Mouse (Mus musculus): ENCODE data around the gene Trpm3. TPM values are rescaled to one million over a fixed set of nuclear protein-coding genes. Genes with fewer than 3 reads are reported as not detected.
A peak's percentile ranks its signal among the peaks of the same experiment; 100 is the strongest.

Trpm3 gene
- polyA plus RNA-seq, 1 experiment from 2014 or later: 1.1 TPM

- no peak overlapping the region for H3K4me2 ChIP-seq
- H3K9me3 ChIP-seq: no peaks in the 10 kb centered on the region
- H3K36me3 ChIP-seq: no peaks in the 10 kb centered on the region
- no peak overlapping the region for H3K9ac ChIP-seq
- no peak overlapping the region for H3K4me3 ChIP-seq
- no peaks in the 10 kb centered on the region for H3K4me1 ChIP-seq
- ATAC-seq (ENCODE audit: borderline replicate concordance, extremely low read depth, low FRiP score, low TSS enrichment): peak; percentile 95
- peak overlapping the region; percentile 70 for H3K27ac ChIP-seq
- WGBS: 44% methylated on average over 6 of the region's 6 CpGs
- H3K27me3 ChIP-seq: no peaks in the 10 kb centered on the region
Observed at GRCm38 (mm10) chr19:22615367-22615766, 476.5 kb downstream of the Trpm3 start.

DNA sequence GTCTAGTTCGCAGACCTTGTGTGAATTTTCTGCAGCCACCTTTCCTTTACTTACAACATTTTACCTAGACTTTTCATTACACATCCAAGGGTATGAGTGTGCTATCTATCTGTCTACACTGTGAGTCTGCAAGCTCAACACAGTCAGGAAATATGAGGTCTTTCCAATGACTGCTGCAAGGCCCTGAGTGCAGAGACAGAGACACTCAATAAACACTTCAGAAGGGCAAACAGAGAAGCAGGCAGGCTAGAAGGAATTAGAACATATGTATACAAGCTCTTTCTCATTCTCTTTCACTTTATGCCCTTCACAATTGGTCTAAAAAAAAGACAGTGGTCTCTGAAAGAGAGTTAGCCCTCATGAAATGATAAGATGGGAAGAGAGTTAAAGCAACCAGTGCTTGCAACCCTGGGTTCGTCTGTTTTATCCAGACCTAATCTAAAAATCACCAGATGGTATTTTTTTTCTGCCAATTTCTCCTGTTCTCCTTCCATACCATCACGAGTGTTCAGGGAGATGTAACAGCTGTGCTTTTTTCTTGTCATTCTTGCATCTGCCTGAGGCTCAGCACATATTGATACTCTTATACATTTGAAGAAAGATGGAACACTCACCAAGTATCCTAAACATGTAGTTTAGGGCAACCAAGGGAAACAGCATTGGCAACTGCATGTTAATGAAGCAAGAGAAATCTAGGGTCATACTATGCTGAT lies 486.1 kb downstream of the Trpm3 start:
- WGBS: 33% methylated on average over 3 of the region's 3 CpGs
- H3K27ac ChIP-seq: peak overlapping the region; percentile 59; the same call in 1 of the 2 replicates
- ATAC-seq (ENCODE audit: borderline replicate concordance, extremely low read depth, low FRiP score, low TSS enrichment): peak; percentile 83

DNA sequence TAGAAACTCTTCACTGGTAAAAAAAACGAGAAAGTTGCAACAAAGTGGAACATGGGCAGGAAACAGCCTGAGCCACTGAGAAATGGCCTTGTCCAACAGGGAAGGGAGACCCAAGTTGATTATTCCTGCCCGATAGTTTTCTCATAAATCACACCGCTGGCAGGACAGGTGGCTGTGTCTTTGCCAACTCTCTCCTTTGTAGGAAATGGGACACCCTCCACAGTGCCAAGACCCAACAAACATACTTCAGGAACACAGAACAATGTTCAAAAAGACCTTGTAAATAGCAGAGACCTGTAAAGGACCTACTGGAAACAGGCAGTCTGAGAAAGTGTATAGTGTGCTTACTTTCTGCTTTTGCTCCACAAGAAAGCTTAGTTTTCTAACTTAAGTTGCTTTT lies 490.0 kb downstream of the Trpm3 start:
- Histone ChIP-seq H3K4me1 (0 out of 2 replicates have a peak, but pooled peaks cover 5% of the 10 kb centered on the region), H3K9ac (no peak overlapping the region), H3K4me3 (no peak overlapping the region), H3K4me2 (no peak overlapping the region), H3K9me3 (no peaks in the 10 kb centered on the region), H3K36me3 (no peaks in the 10 kb centered on the region), H3K27ac (no peak overlapping the region), H3K27me3 (no peaks in the 10 kb centered on the region)
- no peak for ATAC-seq (ENCODE audit: borderline replicate concordance, extremely low read depth, low FRiP score, low TSS enrichment)
- 68% methylated on average over 3 of the region's 3 CpGs for WGBS

More for the DNA sequence above, 486.1 kb downstream of the Trpm3 start:
- Histone ChIP-seq H3K9ac (no peak overlapping the region), H3K36me3 (no peaks in the 10 kb centered on the region), H3K27me3 (no peaks in the 10 kb centered on the region), H3K4me1 (0 out of 2 replicates have a peak, but pooled peaks cover 5% of the 10 kb centered on the region), H3K9me3 (no peaks in the 10 kb centered on the region), H3K4me3 (no peak overlapping the region), H3K4me2 (no peak overlapping the region)

- no peak for ATAC-seq (ENCODE audit: borderline replicate concordance, extremely low read depth, low FRiP score, low TSS enrichment)
- H3K27me3 ChIP-seq: no peaks in the 10 kb centered on the region
- H3K27ac ChIP-seq: no peak overlapping the region
- H3K36me3 ChIP-seq: no peaks in the 10 kb centered on the region
- WGBS: 66% methylated on average over 6 of the region's 6 CpGs
- no peaks in the 10 kb centered on the region for H3K4me1 ChIP-seq
- no peak overlapping the region for H3K9ac ChIP-seq
- no peak overlapping the region for H3K4me3 ChIP-seq
- H3K4me2 ChIP-seq: no peak overlapping the region
- no peaks in the 10 kb centered on the region for H3K9me3 ChIP-seq
Observed at GRCm38 (mm10) chr19:22631316-22631715, 492.5 kb downstream of the Trpm3 start.

DNA sequence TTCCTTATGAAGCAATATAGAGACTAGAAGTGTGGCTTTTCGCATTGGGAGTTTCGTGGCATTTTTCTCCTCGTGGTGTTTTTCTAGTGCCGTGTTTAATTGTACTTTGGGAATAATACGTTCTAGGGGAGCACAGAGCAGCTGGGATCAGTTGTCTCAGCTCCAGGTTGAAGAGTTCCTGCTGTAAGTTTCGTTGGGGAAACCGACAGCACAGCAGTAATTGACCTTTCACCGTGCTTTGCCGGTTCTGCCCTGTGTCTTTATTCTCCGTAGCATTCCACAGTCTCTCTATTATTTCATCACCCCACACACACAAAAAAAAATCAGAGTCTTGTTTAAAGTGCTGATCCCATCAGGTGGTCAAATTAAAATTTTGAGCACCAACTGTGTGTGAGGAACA lies 496.8 kb downstream of the Trpm3 start:
- no peak for ATAC-seq (ENCODE audit: borderline replicate concordance, extremely low read depth, low FRiP score, low TSS enrichment)
- Histone ChIP-seq H3K9me3 (no peaks in the 10 kb centered on the region), H3K27me3 (no peaks in the 10 kb centered on the region), H3K4me3 (no peak overlapping the region), H3K9ac (no peak overlapping the region), H3K36me3 (no peaks in the 10 kb centered on the region), H3K4me1 (no peaks in the 10 kb centered on the region), H3K4me2 (no peak overlapping the region), H3K27ac (no peak overlapping the region)
- WGBS: 43% methylated on average over 10 of the region's 10 CpGs

GRCm38 (mm10) chr19:22637786-22638185 lies 498.9 kb downstream of the Trpm3 start:
- no peak overlapping the region for H3K4me3 ChIP-seq
- no peak overlapping the region for H3K27ac ChIP-seq
- no peak overlapping the region for H3K9ac ChIP-seq
- 77% methylated on average over 2 of the region's 2 CpGs for WGBS
- no peaks in the 10 kb centered on the region for H3K9me3 ChIP-seq
- H3K4me2 ChIP-seq: no peak overlapping the region
- H3K36me3 ChIP-seq: no peaks in the 10 kb centered on the region
- H3K4me1 ChIP-seq: no peaks in the 10 kb centered on the region
- ATAC-seq (ENCODE audit: borderline replicate concordance, extremely low read depth, low FRiP score, low TSS enrichment): no peak
- H3K27me3 ChIP-seq: no peaks in the 10 kb centered on the region

DNA sequence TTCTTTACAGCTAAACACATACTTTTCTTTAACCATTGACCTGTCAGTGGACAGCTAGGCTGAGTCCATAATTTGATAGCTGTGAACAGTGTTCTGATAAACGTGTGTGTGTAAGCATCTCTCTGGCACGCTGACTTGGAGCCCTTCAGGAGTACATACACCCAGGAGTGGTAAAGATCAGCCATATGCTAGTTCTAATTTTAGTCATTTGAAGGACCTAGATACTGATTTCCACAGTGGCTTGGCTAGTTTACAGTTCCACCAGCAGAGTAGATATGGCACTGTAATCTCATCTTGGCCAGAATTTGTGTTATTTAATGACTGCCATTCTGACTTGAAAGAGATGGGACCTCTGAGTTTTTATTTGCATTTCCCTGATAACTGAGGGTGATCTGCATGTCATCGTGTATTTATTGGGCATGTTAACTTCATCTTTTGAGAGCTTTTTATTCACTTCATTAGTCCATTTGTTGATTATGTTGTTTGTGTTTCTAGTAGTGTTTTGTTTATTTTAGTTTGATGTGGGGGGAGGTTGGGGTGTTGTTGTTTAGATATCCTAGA lies 499.6 kb downstream of the Trpm3 start:
- Histone ChIP-seq H3K9ac (no peak overlapping the region), H3K4me2 (no peak overlapping the region), H3K36me3 (no peaks in the 10 kb centered on the region), H3K4me1 (no peaks in the 10 kb centered on the region), H3K4me3 (no peak overlapping the region), H3K27ac (no peak overlapping the region), H3K9me3 (no peaks in the 10 kb centered on the region), H3K27me3 (no peaks in the 10 kb centered on the region)
- ATAC-seq (ENCODE audit: borderline replicate concordance, extremely low read depth, low FRiP score, low TSS enrichment): peak; percentile 75
- WGBS: 34% methylated on average over 3 of the region's 3 CpGs

GRCm38 (mm10) chr19:22642124-22642523 lies 503.3 kb downstream of the Trpm3 start:
- no peak overlapping the region for H3K27ac ChIP-seq
- H3K4me1 ChIP-seq: no peaks in the 10 kb centered on the region
- no peak overlapping the region for H3K4me3 ChIP-seq
- H3K9me3 ChIP-seq: no peaks in the 10 kb centered on the region
- H3K27me3 ChIP-seq: no peaks in the 10 kb centered on the region
- H3K36me3 ChIP-seq: no peaks in the 10 kb centered on the region
- no peak overlapping the region for H3K4me2 ChIP-seq
- no peak overlapping the region for H3K9ac ChIP-seq
- 77% methylated on average over 2 of the region's 2 CpGs for WGBS
- ATAC-seq (ENCODE audit: borderline replicate concordance, extremely low read depth, low FRiP score, low TSS enrichment): no peak

GRCm38 (mm10) chr19:22656466-22657215 lies 517.8 kb downstream of the Trpm3 start:
- H3K4me3 ChIP-seq: no peak overlapping the region
- H3K9ac ChIP-seq: no peak overlapping the region
- H3K27me3 ChIP-seq: no peaks in the 10 kb centered on the region
- H3K4me1 ChIP-seq: peaks cover 5% of the 10 kb centered on the region; the same call in 1 of the 2 replicates
- WGBS: 60% methylated on average over 14 of the region's 14 CpGs
- H3K4me2 ChIP-seq: no peak overlapping the region
- H3K27ac ChIP-seq: no peak overlapping the region
- no peak for ATAC-seq (ENCODE audit: borderline replicate concordance, extremely low read depth, low FRiP score, low TSS enrichment)
- no peaks in the 10 kb centered on the region for H3K9me3 ChIP-seq
- H3K36me3 ChIP-seq: no peaks in the 10 kb centered on the region

- H3K9me3 ChIP-seq: no peaks in the 10 kb centered on the region
- no peaks in the 10 kb centered on the region for H3K27me3 ChIP-seq
- no peak overlapping the region for H3K4me3 ChIP-seq
- H3K9ac ChIP-seq: no peak overlapping the region
- H3K36me3 ChIP-seq: no peaks in the 10 kb centered on the region
- no peak overlapping the region for H3K27ac ChIP-seq
- ATAC-seq (ENCODE audit: borderline replicate concordance, extremely low read depth, low FRiP score, low TSS enrichment): no peak
- 49% methylated on average over 4 of the region's 4 CpGs for WGBS
- H3K4me1 ChIP-seq: peaks cover 5% of the 10 kb centered on the region; the same call in 1 of the 2 replicates
- no peak overlapping the region for H3K4me2 ChIP-seq
Observed at GRCm38 (mm10) chr19:22657251-22657650, 518.4 kb downstream of the Trpm3 start.

- ATAC-seq (ENCODE audit: borderline replicate concordance, extremely low read depth, low FRiP score, low TSS enrichment): no peak
- Histone ChIP-seq H3K4me2 (no peak overlapping the region), H3K27me3 (no peaks in the 10 kb centered on the region), H3K9me3 (no peaks in the 10 kb centered on the region), H3K36me3 (no peaks in the 10 kb centered on the region), H3K9ac (no peak overlapping the region), H3K4me3 (no peak overlapping the region), H3K4me1 (peaks cover 3% of the 10 kb centered on the region; the same call in 1 of the 2 replicates), H3K27ac (no peak overlapping the region)
- WGBS: 77% methylated on average over 4 of the region's 4 CpGs
Observed at GRCm38 (mm10) chr19:22665401-22665800, 526.6 kb downstream of the Trpm3 start.

DNA sequence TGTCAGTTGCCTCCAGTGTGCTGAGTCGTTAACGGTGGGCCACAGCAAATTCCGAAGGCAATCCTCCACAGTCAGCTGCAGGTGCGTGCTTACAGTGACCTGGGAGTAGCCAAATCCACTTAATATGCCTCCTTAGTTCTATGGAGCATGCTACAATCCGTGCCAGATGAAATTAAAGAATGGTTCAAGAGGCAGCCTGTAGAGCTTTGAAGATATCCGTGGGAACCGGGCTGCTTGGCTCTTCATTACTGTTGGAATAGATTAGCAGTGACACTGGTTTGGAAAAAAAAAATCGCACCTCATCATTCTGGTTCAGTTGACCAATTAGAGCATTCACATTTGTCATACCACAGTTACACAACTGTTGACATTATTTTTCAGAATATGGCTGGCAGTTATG lies 531.4 kb downstream of the Trpm3 start:
- ATAC-seq (ENCODE audit: borderline replicate concordance, extremely low read depth, low FRiP score, low TSS enrichment): peak; percentile 69
- H3K4me1 ChIP-seq: peaks cover 3% of the 10 kb centered on the region; the same call in 1 of the 2 replicates
- no peaks in the 10 kb centered on the region for H3K36me3 ChIP-seq
- H3K9ac ChIP-seq: no peak overlapping the region
- no peak overlapping the region for H3K4me2 ChIP-seq
- 52% methylated on average over 8 of the region's 8 CpGs for WGBS
- H3K27me3 ChIP-seq: no peaks in the 10 kb centered on the region
- H3K4me3 ChIP-seq: no peak overlapping the region
- no peak overlapping the region for H3K27ac ChIP-seq
- H3K9me3 ChIP-seq: no peaks in the 10 kb centered on the region

All from lung, embryonic 15.5 days (tissue).